Mouse (Mus musculus): ENCODE results near the gene Txnip. TPM values are rescaled to one million over a fixed set of nuclear protein-coding genes. Genes with fewer than 3 reads are reported as not detected.
"Not testable (repeated sequence)": the region's sequence is repeated elsewhere in the genome, so short reads cannot be mapped to it uniquely, and the experiment has no call there.

Txnip gene
- polyA plus RNA-seq, 1 experiment = 423 TPM

DNA sequence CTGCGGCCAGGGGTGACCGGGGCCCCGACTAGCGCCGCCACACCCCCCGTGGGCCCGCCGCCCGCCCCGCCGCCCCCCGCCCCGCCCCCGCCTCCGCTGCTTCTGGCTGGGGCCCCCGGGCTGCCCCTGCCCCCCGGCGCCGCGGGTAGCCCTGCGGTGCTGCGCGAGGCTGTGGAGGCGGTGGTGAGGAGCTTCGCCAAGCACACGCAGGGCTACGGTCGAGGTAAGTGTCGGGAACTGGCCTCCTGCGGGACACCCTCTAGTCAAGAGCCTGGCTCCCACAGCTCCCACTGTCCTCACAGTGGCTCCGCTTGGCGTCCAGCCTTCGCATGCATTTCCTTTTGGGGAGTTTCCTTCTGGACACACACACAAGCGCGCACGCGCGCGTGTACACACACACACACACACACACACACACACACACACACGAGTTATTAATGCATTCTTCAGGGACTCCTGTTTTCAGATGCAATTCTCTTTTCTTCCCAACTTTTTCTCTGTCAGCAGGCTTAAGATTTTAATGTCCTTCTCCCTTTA, 43.6 kb downstream of the Txnip start:
- peaks cover 27% of the 10 kb centered on the region for H3K27me3 ChIP-seq (ENCODE audit: control insufficient read depth, insufficient read depth, low read length)
- H3K4me1 ChIP-seq (ENCODE audit: control insufficient read depth, insufficient read depth, insufficient read length) = peaks cover 16% of the 10 kb centered on the region
- H3K27ac ChIP-seq (ENCODE audit: insufficient read depth, low read length) = peak overlapping the region; percentile 20; the same call in 1 of the 2 replicates
- no peak for DNase-seq (ENCODE audit: low read depth in 1 of 2, low spot score in 2 of 2)
- no peaks in the 10 kb centered on the region for H3K36me3 ChIP-seq (ENCODE audit: control insufficient read depth, insufficient read depth, low read length)
- 2% methylated on average over 39 of the region's 40 CpGs for WGBS
- TF ChIP-seq CTCF (IDR thresholded peaks at IDR 0.05; ENCODE audit: extremely low read depth, insufficient read depth, insufficient read length, insufficient replicate concordance) (no peak), POLR2A (IDR thresholded peaks at IDR 0.05; ENCODE audit: low read depth, low read length) (no peak)
- H3K4me3 ChIP-seq (ENCODE audit: extremely low read depth, insufficient read depth, insufficient read length) = peak overlapping the region; percentile 61; the same call in 1 of the 2 replicates

DNA sequence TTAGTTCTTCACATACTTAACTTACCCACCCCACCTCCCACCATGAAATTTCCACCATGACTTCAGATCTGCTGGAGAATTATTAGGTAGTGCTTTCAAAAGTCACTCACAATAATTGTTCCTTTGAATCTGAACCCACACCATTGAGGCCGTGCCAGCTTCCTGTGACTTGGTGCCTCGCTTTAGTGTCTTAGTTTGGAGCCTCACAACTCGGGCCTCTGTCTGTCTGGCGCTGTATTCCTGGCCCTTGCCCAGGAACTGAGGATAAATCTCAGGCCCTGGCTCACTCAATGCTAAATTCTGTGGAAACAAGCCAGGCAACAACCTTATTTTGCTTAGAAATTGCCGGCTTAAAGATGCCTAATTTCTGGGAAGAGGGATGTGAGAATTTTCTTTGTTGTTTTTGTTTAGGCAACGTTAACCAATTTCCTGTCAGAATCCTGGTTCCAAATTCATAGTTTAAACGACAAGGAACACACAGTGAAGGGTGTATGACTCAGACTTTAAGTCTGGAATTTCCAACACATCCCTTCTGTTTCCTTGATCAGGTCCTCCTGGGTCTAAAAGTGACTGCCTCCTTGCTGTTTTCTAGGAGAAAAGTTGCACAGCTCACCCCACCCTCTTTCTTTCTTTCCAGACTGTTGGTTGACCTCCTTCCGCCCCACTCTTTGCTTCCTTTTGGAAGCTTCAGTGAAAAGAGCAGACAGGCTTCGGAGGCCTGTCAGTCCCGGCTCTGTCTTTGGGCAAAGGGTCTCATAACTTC, 44.4 kb downstream of the Txnip start:
- no peak for DNase-seq (ENCODE audit: low read depth in 1 of 2, low spot score in 2 of 2)
- no peak overlapping the region for H3K4me3 ChIP-seq (ENCODE audit: extremely low read depth, insufficient read depth, insufficient read length)
- no peak overlapping the region for H3K27ac ChIP-seq (ENCODE audit: insufficient read depth, low read length)
- TF ChIP-seq POLR2A (IDR thresholded peaks at IDR 0.05; ENCODE audit: low read depth, low read length) (no peak), CTCF (IDR thresholded peaks at IDR 0.05; ENCODE audit: extremely low read depth, insufficient read depth, insufficient read length, insufficient replicate concordance) (no peak)
- H3K36me3 ChIP-seq (ENCODE audit: control insufficient read depth, insufficient read depth, low read length) = no peaks in the 10 kb centered on the region
- 70% methylated on average over 10 of the region's 10 CpGs for WGBS
- peaks cover 20% of the 10 kb centered on the region for H3K27me3 ChIP-seq (ENCODE audit: control insufficient read depth, insufficient read depth, low read length)
- H3K4me1 ChIP-seq (ENCODE audit: control insufficient read depth, insufficient read depth, insufficient read length) = peaks cover 9% of the 10 kb centered on the region

DNA sequence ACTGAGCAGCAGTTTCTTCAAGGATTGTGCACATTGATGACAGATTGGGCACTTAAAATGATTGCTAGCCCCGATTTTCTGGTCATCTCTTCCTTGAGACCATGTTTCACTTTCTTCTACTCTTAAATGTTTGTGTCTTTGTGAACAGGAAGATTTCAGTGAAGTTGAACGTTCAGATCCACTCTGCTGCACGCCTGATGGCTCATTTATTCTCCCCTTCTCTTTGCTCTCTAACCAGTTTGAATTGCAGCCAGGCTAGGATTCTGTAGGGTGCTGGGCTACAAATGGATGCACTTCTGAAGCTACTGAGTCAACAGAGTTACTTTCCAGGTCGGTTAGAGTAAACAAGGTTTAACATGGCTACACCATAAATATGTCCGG, 44.9 kb downstream of the Txnip start:
- no peak for DNase-seq (ENCODE audit: low read depth in 1 of 2, low spot score in 2 of 2)
- Histone ChIP-seq H3K36me3 (ENCODE audit: control insufficient read depth, insufficient read depth, low read length) (no peaks in the 10 kb centered on the region), H3K4me3 (ENCODE audit: extremely low read depth, insufficient read depth, insufficient read length) (no peak overlapping the region), H3K4me1 (ENCODE audit: control insufficient read depth, insufficient read depth, insufficient read length) (peaks cover 6% of the 10 kb centered on the region), H3K27ac (ENCODE audit: insufficient read depth, low read length) (no peak overlapping the region), H3K27me3 (ENCODE audit: control insufficient read depth, insufficient read depth, low read length) (peaks cover 15% of the 10 kb centered on the region)
- 70% methylated on average over 5 of the region's 5 CpGs for WGBS
- no peak for TF ChIP-seq CTCF (IDR thresholded peaks at IDR 0.05; ENCODE audit: extremely low read depth, insufficient read depth, insufficient read length, insufficient replicate concordance)
- TF ChIP-seq POLR2A (IDR thresholded peaks at IDR 0.05; ENCODE audit: low read depth, low read length) = no peak

DNA sequence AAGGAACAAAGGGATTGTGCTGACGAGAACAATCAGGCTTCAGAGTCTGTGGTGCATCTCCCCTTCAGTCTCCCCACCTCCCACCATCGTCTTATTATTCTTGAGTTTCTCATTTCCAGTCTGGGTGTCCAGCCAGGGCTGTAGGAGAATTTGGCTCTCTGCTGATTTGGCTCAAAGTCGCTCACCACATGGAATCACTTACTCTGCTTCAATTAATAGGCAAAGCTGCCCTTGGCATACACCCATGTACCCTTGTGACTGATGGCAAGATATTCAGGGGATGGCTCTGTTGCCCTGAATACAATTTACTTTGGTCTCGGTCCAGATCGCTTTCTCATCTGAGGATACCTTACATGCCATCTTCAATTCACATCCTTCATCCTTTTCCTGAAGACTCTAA, 45.6 kb downstream of the Txnip start:
- TF ChIP-seq CTCF (IDR thresholded peaks at IDR 0.05; ENCODE audit: extremely low read depth, insufficient read depth, insufficient read length, insufficient replicate concordance) (no peak), POLR2A (IDR thresholded peaks at IDR 0.05; ENCODE audit: low read depth, low read length) (no peak)
- Histone ChIP-seq H3K4me3 (ENCODE audit: extremely low read depth, insufficient read depth, insufficient read length) (no peak overlapping the region), H3K4me1 (ENCODE audit: control insufficient read depth, insufficient read depth, insufficient read length) (no peaks in the 10 kb centered on the region; the same call in 1 of the 2 replicates), H3K27me3 (ENCODE audit: control insufficient read depth, insufficient read depth, low read length) (peaks cover 9% of the 10 kb centered on the region), H3K36me3 (ENCODE audit: control insufficient read depth, insufficient read depth, low read length) (no peaks in the 10 kb centered on the region), H3K27ac (ENCODE audit: insufficient read depth, low read length) (no peak overlapping the region)
- whole genome bisulfite sequencing = 88% methylated on average over 5 of the region's 5 CpGs
- no peak for DNase-seq (ENCODE audit: low read depth in 1 of 2, low spot score in 2 of 2)

DNA sequence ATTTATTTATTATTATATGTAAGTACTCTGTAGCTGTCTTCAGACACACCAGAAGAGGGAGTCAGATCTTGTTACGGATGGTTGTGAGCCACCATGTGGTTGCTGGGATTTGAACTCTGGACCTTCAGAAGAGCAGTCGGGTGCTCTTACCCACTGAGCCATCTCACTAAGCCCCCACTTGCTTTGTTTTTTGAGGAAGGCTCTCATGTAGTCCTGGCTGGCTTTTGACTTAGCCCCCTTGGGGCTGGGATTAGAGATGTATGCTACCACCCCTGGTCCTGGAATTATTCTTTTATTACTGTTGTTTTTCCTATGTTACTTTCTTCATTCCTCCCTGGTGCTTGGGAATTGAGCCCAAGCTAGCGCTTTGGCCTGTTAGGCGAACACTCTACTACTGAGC, 48.2 kb downstream of the Txnip start:
- H3K4me3 ChIP-seq (ENCODE audit: extremely low read depth, insufficient read depth, insufficient read length); H3K4me1 ChIP-seq (ENCODE audit: control insufficient read depth, insufficient read depth, insufficient read length); DNase-seq (ENCODE audit: low read depth in 1 of 2, low spot score in 2 of 2); H3K36me3 ChIP-seq (ENCODE audit: control insufficient read depth, insufficient read depth, low read length); H3K27ac ChIP-seq (ENCODE audit: insufficient read depth, low read length); H3K27me3 ChIP-seq (ENCODE audit: control insufficient read depth, insufficient read depth, low read length): not testable (repeated sequence)
- WGBS = 89% methylated on average over 4 of the region's 4 CpGs

DNA sequence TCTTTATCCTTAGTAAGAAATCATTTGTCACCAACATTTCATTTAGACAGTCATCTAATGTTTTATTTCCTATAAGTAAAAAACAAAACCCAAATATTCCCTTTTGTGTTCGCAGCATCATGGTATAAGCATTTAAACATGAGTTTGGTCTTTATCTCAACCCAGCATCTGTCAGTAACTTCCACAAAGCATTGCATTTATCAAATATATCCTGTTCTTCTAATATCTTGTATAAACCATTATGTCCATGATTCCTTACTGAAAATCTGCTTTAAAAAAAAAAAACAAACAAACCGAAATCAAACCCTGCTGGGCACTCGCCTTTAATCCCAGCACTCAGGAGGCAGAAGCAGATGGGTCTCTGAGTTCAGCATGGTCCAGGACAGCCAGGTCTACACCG, 48.9 kb downstream of the Txnip start:
- Histone ChIP-seq H3K27ac (ENCODE audit: insufficient read depth, low read length) (no peak overlapping the region), H3K4me3 (ENCODE audit: extremely low read depth, insufficient read depth, insufficient read length) (no peak overlapping the region), H3K4me1 (ENCODE audit: control insufficient read depth, insufficient read depth, insufficient read length) (no peaks in the 10 kb centered on the region), H3K27me3 (ENCODE audit: control insufficient read depth, insufficient read depth, low read length) (no peaks in the 10 kb centered on the region), H3K36me3 (ENCODE audit: control insufficient read depth, insufficient read depth, low read length) (no peaks in the 10 kb centered on the region)
- 91% methylated on average over 4 of the region's 4 CpGs for WGBS
- TF ChIP-seq CTCF (IDR thresholded peaks at IDR 0.05; ENCODE audit: extremely low read depth, insufficient read depth, insufficient read length, insufficient replicate concordance) (no peak), POLR2A (IDR thresholded peaks at IDR 0.05; ENCODE audit: low read depth, low read length) (no peak)
- DNase-seq (ENCODE audit: low read depth in 1 of 2, low spot score in 2 of 2) = no peak

Other genes starting within 250 kb of the Txnip start
- not detected in 2 replicates for gene BC107364, start 105.7 kb upstream of the Txnip start, polyA plus RNA-seq (2012; rRNA removed)
- 0.18 and 0.32 TPM in 2 replicates for gene Hfe2, start 32.8 kb upstream of the Txnip start, polyA plus RNA-seq (2012; rRNA removed)
- 0.18 TPM in 1 of 2 replicates, not detected in the other for gene Gm16253, start 19.0 kb downstream of the Txnip start, polyA plus RNA-seq (2012; rRNA removed)
- gene Polr3gl, start 36.2 kb downstream of the Txnip start, polyA plus RNA-seq (2012; rRNA removed) = 9.2 and 10.7 TPM in 2 replicates
- gene Ankrd34a, start 38.7 kb downstream of the Txnip start, polyA plus RNA-seq (2012; rRNA removed) = 0.14 and 0.15 TPM in 2 replicates
- gene Lix1l, start 43.2 kb downstream of the Txnip start, polyA plus RNA-seq (2012; rRNA removed) = 5.8 and 5.9 TPM in 2 replicates
- gene Rbm8a, start 72.0 kb downstream of the Txnip start, polyA plus RNA-seq (2012; rRNA removed) = 2.6 and 3.1 TPM in 2 replicates
- gene Pex11b, start 77.4 kb downstream of the Txnip start, polyA plus RNA-seq (2012; rRNA removed) = 17.5 and 21.0 TPM in 2 replicates
- gene Gm42957, start 77.5 kb downstream of the Txnip start, polyA plus RNA-seq (2012; rRNA removed) = 0.06 and 0.25 TPM in 2 replicates
- 1.1 and 1.3 TPM in 2 replicates for gene Itga10, start 87.6 kb downstream of the Txnip start, polyA plus RNA-seq (2012; rRNA removed)
- 0.74 and 0.97 TPM in 2 replicates for gene Ankrd35, start 112.2 kb downstream of the Txnip start, polyA plus RNA-seq (2012; rRNA removed)
- gene Pias3, start 138.4 kb downstream of the Txnip start, polyA plus RNA-seq (2012; rRNA removed) = 30.9 and 31.0 TPM in 2 replicates
- 4.5 and 4.8 TPM in 2 replicates for gene Nudt17, start 150.6 kb downstream of the Txnip start, polyA plus RNA-seq (2012; rRNA removed)
- 24.8 and 26.8 TPM in 2 replicates for gene Polr3c, start 169.7 kb downstream of the Txnip start, polyA plus RNA-seq (2012; rRNA removed)
- 11.3 and 15.1 TPM in 2 replicates for gene Rnf115, start 169.7 kb downstream of the Txnip start, polyA plus RNA-seq (2012; rRNA removed)

All from spleen, adult 2 months (tissue).